Mouse (Mus musculus) G1E (cell line): ENCODE data around the gene Cox8b. TPM values are rescaled to one million over a fixed set of nuclear protein-coding genes. Genes with fewer than 3 reads are reported as not detected.

ENCODE experiments used
- ATAC-seq: 2 replicates; pipeline ENCODE4 v1.8.0; 2016; ENCODE audit warnings: mild to moderate bottlenecking; ENCODE audit not compliant: insufficient number of reproducible peaks, poor library complexity, low FRiP score, severe bottlenecking; ENCODE audit errors: extremely low read depth
- DNase-seq: peaks from one replicate; pipeline ENCODE4 v3.0.0; 2012; ENCODE audit warnings: low spot score
- H3K27me3 ChIP-seq: 2 replicates; pipeline ENCODE4 v1.6.1; 2012; ENCODE audit warnings: mild to moderate bottlenecking, low read length, inconsistent platforms; ENCODE audit not compliant: insufficient read depth
- H3K36me3 ChIP-seq: replicated peaks from 2 replicates; pipeline ENCODE3; 2012; ENCODE audit warnings: mild to moderate bottlenecking, inconsistent platforms
- H3K4me1 ChIP-seq: 2 replicates; pipeline ENCODE4 v1.6.1; 2012; ENCODE audit warnings: low read depth, low read length, inconsistent platforms, mixed read lengths; ENCODE audit not compliant: insufficient read depth
- H3K4me3 ChIP-seq: 2 replicates; pipeline ENCODE4 v1.5.1; 2012; ENCODE audit warnings: low read depth, mild to moderate bottlenecking, inconsistent platforms, low read length, moderate library complexity, mixed read lengths
- H3K9me3 ChIP-seq: replicated peaks from 2 replicates; pipeline ENCODE4 v1.6.1; 2012; ENCODE audit warnings: inconsistent platforms
- CTCF ChIP-seq: IDR thresholded peaks from 2 replicates; pipeline ENCODE4 v1.5.1; 2012; ENCODE audit warnings: low read depth, low read length, inconsistent platforms, mixed read lengths
- GATA1 ChIP-seq: IDR thresholded peaks from 2 replicates; pipeline ENCODE4 v1.6.1; 2012; ENCODE audit warnings: borderline replicate concordance, low read length, inconsistent platforms, mixed read lengths
- GATA2 ChIP-seq: IDR thresholded peaks from 2 replicates; pipeline ENCODE4 v1.6.1; 2012; ENCODE audit warnings: low read depth, low read length, inconsistent platforms, borderline replicate concordance
- POLR2AphosphoS5 ChIP-seq: IDR thresholded peaks from 2 replicates; pipeline ENCODE4 v1.6.1; 2012; ENCODE audit warnings: low read depth, low read length, inconsistent platforms; ENCODE audit not compliant: insufficient replicate concordance
- TAL1 ChIP-seq: conservative IDR thresholded peaks from 2 replicates; pipeline ENCODE4 v1.6.1; 2012; ENCODE audit warnings: low read depth, low read length, inconsistent platforms, mixed read lengths
- polyA plus RNA-seq: library from polyadenylated mRNA; stranded (reverse); fragments of >175 nt; gene quantifications from 2 replicates; pipeline ENCODE4 v1.2.3, GENCODE M21; 2012
- total RNA-seq, 2 experiments: library from RNA; stranded (forward) in 1 of 2; stranded (reverse) in 1 of 2; fragments of 200-1000 nt in 1 of 2; fragments of >200 nt in 1 of 2; fragmentation: Nextera tagmentation in 1 of 2; gene quantifications; 2 replicates each; pipeline ENCODE4 v1.2.3; 2014 to 2017

The Cox8b gene
- total and polyA plus RNA-seq, 3 experiments = not detected

GRCm38 (mm10) chr7:140859997-140860396 is 40.2 kb downstream of the Cox8b start:
- H3K27me3 ChIP-seq = no peaks in the 10 kb centered on the region
- ATAC-seq = no peak
- no peaks in the 10 kb centered on the region for H3K9me3 ChIP-seq
- no peak for DNase-seq
- H3K4me1 ChIP-seq = peaks cover 44% of the 10 kb centered on the region
- H3K36me3 ChIP-seq = peaks cover 75% of the 10 kb centered on the region
- TF ChIP-seq GATA1 = no peak
- TF ChIP-seq GATA2 = no peak
- no peak for TF ChIP-seq POLR2AphosphoS5
- TF ChIP-seq CTCF = no peak
- TF ChIP-seq TAL1 = no peak
- no peak overlapping the region for H3K4me3 ChIP-seq

GRCm38 (mm10) chr7:140858746-140859145 is 41.5 kb downstream of the Cox8b start:
- DNase-seq (no peak), ATAC-seq (no peak)
- H3K27me3 ChIP-seq = no peaks in the 10 kb centered on the region
- H3K4me1 ChIP-seq = peaks cover 57% of the 10 kb centered on the region
- no peak for TF ChIP-seq GATA2
- TF ChIP-seq TAL1 = no peak
- H3K9me3 ChIP-seq = no peaks in the 10 kb centered on the region
- peaks cover 75% of the 10 kb centered on the region for H3K36me3 ChIP-seq
- peak overlapping the region; percentile 95 for H3K4me3 ChIP-seq

- Histone ChIP-seq H3K4me1 (peaks cover 65% of the 10 kb centered on the region), H3K9me3 (no peaks in the 10 kb centered on the region), H3K27me3 (no peaks in the 10 kb centered on the region), H3K4me3 (peak within 1 kb of the TSS; percentile 95), H3K36me3 (peaks cover 75% of the 10 kb centered on the region)
- TF ChIP-seq GATA2 (no peak), GATA1 (no peak), TAL1 (no peak), CTCF (no peak), POLR2AphosphoS5 (no peak)
- DNase-seq = peak; percentile 35
- ATAC-seq = no peak
Observed at GRCm38 (mm10) chr7:140857550-140858505, 42.4 kb downstream of the Cox8b start, which contains the start of gene Bet1l. TSS of gene Bet1l (minus strand) at chr7:140857577.

GRCm38 (mm10) chr7:140856785-140857549 is 43.3 kb downstream of the Cox8b start, which contains the start of gene Ric8a:
TSS of gene Ric8a (plus strand) at chr7:140856957.
- peaks cover 75% of the 10 kb centered on the region for H3K36me3 ChIP-seq
- DNase-seq = peak; percentile 96
- no peak for TF ChIP-seq TAL1
- no peak for TF ChIP-seq POLR2AphosphoS5
- TF ChIP-seq GATA2 = no peak
- TF ChIP-seq GATA1 = no peak
- TF ChIP-seq CTCF = no peak
- no peaks in the 10 kb centered on the region for H3K27me3 ChIP-seq
- no peaks in the 10 kb centered on the region for H3K9me3 ChIP-seq
- peaks cover 69% of the 10 kb centered on the region for H3K4me1 ChIP-seq
- peak within 1 kb of the TSS; percentile 95 for H3K4me3 ChIP-seq
- ATAC-seq = peak; percentile 37

GRCm38 (mm10) chr7:140855860-140856784 is 44.1 kb downstream of the Cox8b start, which contains the start of gene Gm45785:
TSS of gene Gm45785 (minus strand) at chr7:140856331.
- TF ChIP-seq POLR2AphosphoS5 (no peak), GATA2 (no peak), GATA1 (no peak), TAL1 (no peak), CTCF (no peak)
- DNase-seq (peak; percentile 93), ATAC-seq (peak; percentile 73)
- Histone ChIP-seq H3K4me1 (peaks cover 71% of the 10 kb centered on the region), H3K36me3 (peaks cover 74% of the 10 kb centered on the region), H3K9me3 (no peaks in the 10 kb centered on the region), H3K27me3 (no peaks in the 10 kb centered on the region), H3K4me3 (peak within 1 kb of the TSS; percentile 95)

GRCm38 (mm10) chr7:140855181-140855580 is 45.1 kb downstream of the Cox8b start:
- Histone ChIP-seq H3K9me3 (no peaks in the 10 kb centered on the region), H3K27me3 (no peaks in the 10 kb centered on the region), H3K4me3 (peak overlapping the region; percentile 95), H3K36me3 (peaks cover 74% of the 10 kb centered on the region), H3K4me1 (peaks cover 70% of the 10 kb centered on the region)
- DNase-seq (no peak), ATAC-seq (no peak)
- TF ChIP-seq CTCF (no peak), POLR2AphosphoS5 (no peak), TAL1 (no peak), GATA2 (no peak), GATA1 (no peak)
